Mouse (Mus musculus): ENCODE measurements around the gene Cdh23.

DNA sequence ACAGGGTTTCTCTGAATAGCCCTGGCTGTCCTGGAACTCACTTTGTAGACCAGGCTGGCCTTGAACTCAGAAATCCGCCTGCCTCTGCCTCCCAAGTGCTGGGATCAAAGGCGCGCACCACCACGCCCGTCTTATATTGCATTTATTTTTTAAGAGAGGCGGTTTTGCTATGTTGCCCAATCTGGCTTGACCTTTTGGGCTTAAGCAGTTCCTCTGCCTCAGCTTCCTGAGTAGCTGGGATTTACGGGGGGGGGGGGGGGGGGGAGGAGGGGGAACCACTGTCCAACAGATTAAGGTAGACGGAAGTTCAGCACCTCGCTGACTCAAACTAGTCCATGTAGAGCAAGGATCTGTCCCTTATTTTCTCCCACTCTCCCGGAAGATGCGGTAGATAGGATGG, 427.6 kb downstream of the Cdh23 start:
- TF ChIP-seq HCFC1 (IDR thresholded peaks at IDR 0.05; ENCODE audit: borderline replicate concordance, insufficient read depth, low read length) = no peak
- TF ChIP-seq ZNF384 (IDR thresholded peaks at IDR 0.05; ENCODE audit: low read depth, low read length) = no peak
- no peak for TF ChIP-seq ZC3H11A (IDR thresholded peaks at IDR 0.05; ENCODE audit: borderline replicate concordance, low read depth, low read length)
- no peak for TF ChIP-seq MAFK (IDR thresholded peaks at IDR 0.05; ENCODE audit: insufficient read depth, low read depth, low read length)
